Mouse (Mus musculus): ENCODE data around the gene Gm42906. TPM values are rescaled to one million over a fixed set of nuclear protein-coding genes. Genes with fewer than 3 reads are reported as not detected.

The Gm42906 gene
- polyA plus RNA-seq, 1 experiment from 2014 or later, result not detected

GRCm38 (mm10) chr5:151213097-151213496, 214.9 kb downstream of the Gm42906 start:
- no peak overlapping the region for H3K27ac ChIP-seq (ENCODE audit: low read length)
- H3K4me3 ChIP-seq (ENCODE audit: low read depth, low read length), result no peak overlapping the region
- no peaks in the 10 kb centered on the region for H3K9me3 ChIP-seq (ENCODE audit: control insufficient read depth, low read depth, low read length)
- no peak overlapping the region for H3K4me2 ChIP-seq (replicated peaks; ENCODE audit: low read depth, low read length)
- H3K9ac ChIP-seq (replicated peaks; ENCODE audit: low read depth, low read length), result no peak overlapping the region
- no peaks in the 10 kb centered on the region for H3K27me3 ChIP-seq (ENCODE audit: control insufficient read depth, insufficient read depth, low read length)
- no peak for ATAC-seq (ENCODE audit: insufficient number of reproducible peaks, insufficient read depth, low FRiP score, low read depth)
- WGBS, result 78% methylated on average over 3 of the region's 3 CpGs
- no peaks in the 10 kb centered on the region for H3K4me1 ChIP-seq (ENCODE audit: control insufficient read depth, insufficient read depth, low read length)
- no peaks in the 10 kb centered on the region for H3K36me3 ChIP-seq (ENCODE audit: control insufficient read depth, insufficient read depth, low read length)

- no peak for ATAC-seq (ENCODE audit: insufficient number of reproducible peaks, insufficient read depth, low FRiP score, low read depth)
- Histone ChIP-seq H3K4me3 (ENCODE audit: low read depth, low read length) (no peak overlapping the region), H3K9ac (replicated peaks; ENCODE audit: low read depth, low read length) (no peak overlapping the region), H3K36me3 (ENCODE audit: control insufficient read depth, insufficient read depth, low read length) (no peaks in the 10 kb centered on the region), H3K27ac (ENCODE audit: low read length) (no peak overlapping the region), H3K4me1 (ENCODE audit: control insufficient read depth, insufficient read depth, low read length) (no peaks in the 10 kb centered on the region), H3K27me3 (ENCODE audit: control insufficient read depth, insufficient read depth, low read length) (no peaks in the 10 kb centered on the region), H3K9me3 (ENCODE audit: control insufficient read depth, low read depth, low read length) (no peaks in the 10 kb centered on the region), H3K4me2 (replicated peaks; ENCODE audit: low read depth, low read length) (no peak overlapping the region)
- 96% methylated on average over 1 of the region's 1 CpGs for WGBS
These were observed 217.1 kb downstream of the Gm42906 start for GRCm38 (mm10) chr5:151210869-151211268.

GRCm38 (mm10) chr5:151210060-151210459, 217.9 kb downstream of the Gm42906 start:
- no peak overlapping the region for H3K27ac ChIP-seq (ENCODE audit: low read length)
- H3K9ac ChIP-seq (replicated peaks; ENCODE audit: low read depth, low read length), result no peak overlapping the region
- ATAC-seq (ENCODE audit: insufficient number of reproducible peaks, insufficient read depth, low FRiP score, low read depth), result no peak
- no peak overlapping the region for H3K4me3 ChIP-seq (ENCODE audit: low read depth, low read length)
- H3K4me1 ChIP-seq (ENCODE audit: control insufficient read depth, insufficient read depth, low read length), result no peaks in the 10 kb centered on the region
- WGBS, result 85% methylated on average over 2 of the region's 2 CpGs
- no peaks in the 10 kb centered on the region for H3K27me3 ChIP-seq (ENCODE audit: control insufficient read depth, insufficient read depth, low read length)
- no peak overlapping the region for H3K4me2 ChIP-seq (replicated peaks; ENCODE audit: low read depth, low read length)
- no peaks in the 10 kb centered on the region for H3K9me3 ChIP-seq (ENCODE audit: control insufficient read depth, low read depth, low read length)
- no peaks in the 10 kb centered on the region for H3K36me3 ChIP-seq (ENCODE audit: control insufficient read depth, insufficient read depth, low read length)

GRCm38 (mm10) chr5:151205017-151205416, 222.9 kb downstream of the Gm42906 start:
- H3K4me3 ChIP-seq (ENCODE audit: low read depth, low read length), result no peak overlapping the region
- no peaks in the 10 kb centered on the region for H3K36me3 ChIP-seq (ENCODE audit: control insufficient read depth, insufficient read depth, low read length)
- H3K4me2 ChIP-seq (replicated peaks; ENCODE audit: low read depth, low read length), result no peak overlapping the region
- no peak for ATAC-seq (ENCODE audit: insufficient number of reproducible peaks, insufficient read depth, low FRiP score, low read depth)
- H3K4me1 ChIP-seq (ENCODE audit: control insufficient read depth, insufficient read depth, low read length), result 0 out of 2 replicates have a peak, but pooled peaks cover 2% of the 10 kb centered on the region
- H3K27ac ChIP-seq (ENCODE audit: low read length), result no peak overlapping the region
- 0 out of 2 replicates have a peak, but pooled peaks cover 3% of the 10 kb centered on the region for H3K9me3 ChIP-seq (ENCODE audit: control insufficient read depth, low read depth, low read length)
- no peaks in the 10 kb centered on the region for H3K27me3 ChIP-seq (ENCODE audit: control insufficient read depth, insufficient read depth, low read length)
- 88% methylated on average over 4 of the region's 4 CpGs for WGBS
- no peak overlapping the region for H3K9ac ChIP-seq (replicated peaks; ENCODE audit: low read depth, low read length)

- no peaks in the 10 kb centered on the region for H3K27me3 ChIP-seq (ENCODE audit: control insufficient read depth, insufficient read depth, low read length)
- no peak for ATAC-seq (ENCODE audit: insufficient number of reproducible peaks, insufficient read depth, low FRiP score, low read depth)
- no peak overlapping the region for H3K9ac ChIP-seq (replicated peaks; ENCODE audit: low read depth, low read length)
- H3K27ac ChIP-seq (ENCODE audit: low read length), result no peak overlapping the region
- H3K4me2 ChIP-seq (replicated peaks; ENCODE audit: low read depth, low read length), result no peak overlapping the region
- 0 out of 2 replicates have a peak, but pooled peaks cover 3% of the 10 kb centered on the region for H3K9me3 ChIP-seq (ENCODE audit: control insufficient read depth, low read depth, low read length)
- H3K36me3 ChIP-seq (ENCODE audit: control insufficient read depth, insufficient read depth, low read length), result no peaks in the 10 kb centered on the region
- 31% methylated on average over 5 of the region's 5 CpGs for WGBS
- peaks cover 2% of the 10 kb centered on the region; the same call in 1 of the 2 replicates for H3K4me1 ChIP-seq (ENCODE audit: control insufficient read depth, insufficient read depth, low read length)
- no peak overlapping the region for H3K4me3 ChIP-seq (ENCODE audit: low read depth, low read length)
These were observed 225.0 kb downstream of the Gm42906 start for GRCm38 (mm10) chr5:151202925-151203324.

- Histone ChIP-seq H3K4me2 (replicated peaks; ENCODE audit: low read depth, low read length) (no peak overlapping the region), H3K9me3 (ENCODE audit: control insufficient read depth, low read depth, low read length) (0 out of 2 replicates have a peak, but pooled peaks cover 3% of the 10 kb centered on the region), H3K9ac (replicated peaks; ENCODE audit: low read depth, low read length) (no peak overlapping the region), H3K4me3 (ENCODE audit: low read depth, low read length) (no peak overlapping the region), H3K4me1 (ENCODE audit: control insufficient read depth, insufficient read depth, low read length) (peaks cover 16% of the 10 kb centered on the region), H3K36me3 (ENCODE audit: control insufficient read depth, insufficient read depth, low read length) (no peaks in the 10 kb centered on the region), H3K27ac (ENCODE audit: low read length) (no peak overlapping the region), H3K27me3 (ENCODE audit: control insufficient read depth, insufficient read depth, low read length) (no peaks in the 10 kb centered on the region)
- 72% methylated on average over 3 of the region's 3 CpGs for WGBS
- no peak for ATAC-seq (ENCODE audit: insufficient number of reproducible peaks, insufficient read depth, low FRiP score, low read depth)
These were observed 226.7 kb downstream of the Gm42906 start for GRCm38 (mm10) chr5:151201220-151201619.

GRCm38 (mm10) chr5:151199235-151199634, 228.7 kb downstream of the Gm42906 start:
- Histone ChIP-seq H3K4me2 (replicated peaks; ENCODE audit: low read depth, low read length) (no peak overlapping the region), H3K9ac (replicated peaks; ENCODE audit: low read depth, low read length) (no peak overlapping the region), H3K4me3 (ENCODE audit: low read depth, low read length) (no peak overlapping the region), H3K27me3 (ENCODE audit: control insufficient read depth, insufficient read depth, low read length) (no peaks in the 10 kb centered on the region), H3K9me3 (ENCODE audit: control insufficient read depth, low read depth, low read length) (0 out of 2 replicates have a peak, but pooled peaks cover 3% of the 10 kb centered on the region), H3K27ac (ENCODE audit: low read length) (no peak overlapping the region), H3K36me3 (ENCODE audit: control insufficient read depth, insufficient read depth, low read length) (no peaks in the 10 kb centered on the region), H3K4me1 (ENCODE audit: control insufficient read depth, insufficient read depth, low read length) (peaks cover 19% of the 10 kb centered on the region)
- 78% methylated on average over 3 of the region's 3 CpGs for WGBS
- no peak for ATAC-seq (ENCODE audit: insufficient number of reproducible peaks, insufficient read depth, low FRiP score, low read depth)

- WGBS, result 21% methylated on average over 13 of the region's 13 CpGs
- Histone ChIP-seq H3K4me2 (replicated peaks; ENCODE audit: low read depth, low read length) (no peak overlapping the region), H3K4me3 (ENCODE audit: low read depth, low read length) (no peak overlapping the region), H3K9me3 (ENCODE audit: control insufficient read depth, low read depth, low read length) (0 out of 2 replicates have a peak, but pooled peaks cover 1% of the 10 kb centered on the region), H3K9ac (replicated peaks; ENCODE audit: low read depth, low read length) (no peak overlapping the region), H3K4me1 (ENCODE audit: control insufficient read depth, insufficient read depth, low read length) (peaks cover 20% of the 10 kb centered on the region), H3K36me3 (ENCODE audit: control insufficient read depth, insufficient read depth, low read length) (no peaks in the 10 kb centered on the region), H3K27ac (ENCODE audit: low read length) (peak overlapping the region; percentile 55; the same call in 1 of the 2 replicates), H3K27me3 (ENCODE audit: control insufficient read depth, insufficient read depth, low read length) (no peaks in the 10 kb centered on the region)
- peak; percentile 60; the same call in 1 of the 2 replicates for ATAC-seq (ENCODE audit: insufficient number of reproducible peaks, insufficient read depth, low FRiP score, low read depth)
These were observed 231.2 kb downstream of the Gm42906 start for GRCm38 (mm10) chr5:151196603-151197272.

All from stomach, embryonic 14.5 days (tissue).